Mouse (Mus musculus): ENCODE measurements at regions not wholly inside any gene's neighbourhood (a gene's known extent, or its start where the extent isn't known, plus 50 kb on each side); places are given as distances from the start of the nearest gene placed in this dataset.
A peak's percentile ranks its signal among the peaks of the same experiment; 100 is the strongest.

DNA sequence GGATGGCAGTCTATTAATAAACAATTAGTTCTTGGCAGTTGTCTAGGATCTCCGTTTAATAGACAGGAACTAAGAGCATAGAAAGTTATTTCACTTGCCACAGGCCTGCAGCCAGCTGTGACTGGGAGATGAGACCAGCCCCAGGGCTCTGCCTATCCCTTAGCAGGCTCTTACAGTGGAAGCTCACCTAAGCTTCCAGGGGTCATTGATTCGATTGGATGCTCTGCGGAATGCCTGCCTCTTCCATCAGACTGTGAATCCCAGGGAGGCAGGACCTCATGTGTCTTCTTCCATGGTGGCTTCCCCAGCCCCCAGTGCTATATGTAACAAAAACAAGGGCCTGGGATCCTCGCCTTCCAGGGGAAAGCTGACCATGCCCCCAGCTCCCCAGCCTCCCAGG lies 376.8 kb downstream of the Ptpru start:
- no peaks in the 10 kb centered on the region for H3K9me3 ChIP-seq (ENCODE audit: control insufficient read depth, low read length)
- 56% methylated on average over 4 of the region's 4 CpGs for WGBS
- H3K4me3 ChIP-seq (ENCODE audit: low read depth, low read length), result no peak overlapping the region
- H3K4me2 ChIP-seq (replicated peaks; ENCODE audit: low read depth), result no peak overlapping the region
- no peaks in the 10 kb centered on the region for H3K36me3 ChIP-seq (ENCODE audit: control insufficient read depth, insufficient read depth, low read length)
- H3K9ac ChIP-seq (ENCODE audit: low read length), result no peak overlapping the region
- DNase-seq (ENCODE audit: low spot score) (no peak), ATAC-seq (ENCODE audit: low FRiP score, low TSS enrichment) (no peak)
- no peak overlapping the region for H3K27ac ChIP-seq (replicated peaks)
- H3K4me1 ChIP-seq (replicated peaks; ENCODE audit: control insufficient read depth, insufficient read depth), result no peaks in the 10 kb centered on the region
- no peak for TF ChIP-seq CTCF (IDR thresholded peaks at IDR 0.05; ENCODE audit: low read depth)
- no peak for TF ChIP-seq EP300 (optimal IDR thresholded peaks at IDR 0.05)
- no peaks in the 10 kb centered on the region for H3K27me3 ChIP-seq (ENCODE audit: control insufficient read depth, insufficient read depth, low read length)

DNA sequence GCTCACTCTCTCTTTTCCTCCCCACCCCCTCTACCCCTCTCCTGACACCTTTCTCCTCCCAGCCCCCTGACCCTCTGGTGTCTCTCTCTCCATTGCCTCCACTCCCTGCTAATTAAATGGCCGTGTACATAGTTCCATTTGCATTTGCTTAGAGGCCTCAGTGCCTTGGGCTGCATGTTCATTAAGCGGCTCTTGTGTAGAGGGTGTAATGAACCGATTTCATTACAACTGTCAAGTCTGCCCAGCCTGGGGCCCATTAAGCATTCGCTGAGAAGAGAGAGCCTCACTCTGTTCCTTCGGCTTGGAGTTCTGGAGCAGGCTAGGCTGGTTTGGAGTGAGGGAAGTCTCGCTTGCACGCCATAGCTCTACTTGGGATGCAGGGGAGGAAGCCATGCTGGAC lies 376.4 kb downstream of the Ptpru start:
- H3K4me2 ChIP-seq (replicated peaks; ENCODE audit: low read depth), result no peak overlapping the region
- no peaks in the 10 kb centered on the region for H3K9me3 ChIP-seq (ENCODE audit: control insufficient read depth, low read length)
- no peaks in the 10 kb centered on the region for H3K36me3 ChIP-seq (ENCODE audit: control insufficient read depth, insufficient read depth, low read length)
- no peak for TF ChIP-seq EP300 (optimal IDR thresholded peaks at IDR 0.05)
- no peak for TF ChIP-seq CTCF (IDR thresholded peaks at IDR 0.05; ENCODE audit: low read depth)
- ATAC-seq (ENCODE audit: low FRiP score, low TSS enrichment), result no peak
- H3K27ac ChIP-seq (replicated peaks), result no peak overlapping the region
- no peaks in the 10 kb centered on the region for H3K4me1 ChIP-seq (replicated peaks; ENCODE audit: control insufficient read depth, insufficient read depth)
- no peaks in the 10 kb centered on the region for H3K27me3 ChIP-seq (ENCODE audit: control insufficient read depth, insufficient read depth, low read length)
- no peak overlapping the region for H3K9ac ChIP-seq (ENCODE audit: low read length)
- WGBS, result 79% methylated on average over 7 of the region's 7 CpGs
- H3K4me3 ChIP-seq (ENCODE audit: low read depth, low read length), result no peak overlapping the region
- no peak for DNase-seq (ENCODE audit: low spot score)

DNA sequence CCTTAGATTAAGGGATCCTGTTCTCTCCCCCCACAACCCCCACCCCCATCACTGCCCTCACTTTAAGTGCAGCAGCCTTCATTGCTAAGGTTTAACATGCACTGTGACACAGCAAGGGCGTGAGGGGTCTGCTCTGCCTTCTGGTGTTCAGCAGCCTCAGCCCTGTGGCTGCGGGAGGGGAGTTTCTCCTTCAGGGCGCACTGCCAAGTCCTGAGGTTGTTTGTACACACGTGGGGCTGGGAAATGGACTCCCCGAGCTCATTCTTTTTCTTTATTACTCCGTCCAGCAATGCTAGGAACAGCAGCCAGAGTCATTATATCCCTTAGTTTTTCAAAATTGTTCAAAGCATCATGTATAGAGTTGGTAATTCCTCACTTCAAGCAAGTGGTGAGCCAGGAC lies 363.1 kb downstream of the Ptpru start:
- Histone ChIP-seq H3K4me2 (replicated peaks; ENCODE audit: low read depth) (no peak overlapping the region), H3K9me3 (ENCODE audit: control insufficient read depth, low read length) (no peaks in the 10 kb centered on the region), H3K4me1 (replicated peaks; ENCODE audit: control insufficient read depth, insufficient read depth) (no peaks in the 10 kb centered on the region), H3K36me3 (ENCODE audit: control insufficient read depth, insufficient read depth, low read length) (no peaks in the 10 kb centered on the region), H3K27ac (replicated peaks) (no peak overlapping the region), H3K9ac (ENCODE audit: low read length) (no peak overlapping the region), H3K27me3 (ENCODE audit: control insufficient read depth, insufficient read depth, low read length) (no peaks in the 10 kb centered on the region), H3K4me3 (ENCODE audit: low read depth, low read length) (no peak overlapping the region)
- DNase-seq (ENCODE audit: low spot score), result no peak
- TF ChIP-seq CTCF (IDR thresholded peaks at IDR 0.05; ENCODE audit: low read depth) (no peak), EP300 (optimal IDR thresholded peaks at IDR 0.05) (no peak)
- WGBS, result 22% methylated on average over 6 of the region's 6 CpGs
- ATAC-seq (ENCODE audit: low FRiP score, low TSS enrichment), result no peak

DNA sequence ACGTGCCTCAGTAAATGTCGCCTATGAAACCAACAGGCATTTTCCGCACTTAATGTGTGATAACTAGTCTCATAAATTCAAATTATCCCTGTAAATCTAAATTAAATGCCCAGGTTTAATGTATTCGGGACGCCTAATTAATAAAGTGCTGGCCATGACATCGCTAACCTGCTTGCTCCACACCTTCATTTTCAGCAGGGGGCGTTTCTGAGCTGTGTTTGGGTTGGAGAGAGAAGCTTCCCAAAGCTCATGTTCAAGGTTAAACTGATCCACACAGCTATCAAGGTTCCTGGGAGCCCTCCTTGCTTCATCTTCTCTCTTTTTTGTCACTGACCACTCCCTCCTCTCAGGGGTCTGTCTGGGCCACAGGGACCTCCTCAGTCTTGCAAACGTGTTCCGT lies 359.2 kb downstream of the Ptpru start:
- whole genome bisulfite sequencing, result 67% methylated on average over 9 of the region's 9 CpGs
- DNase-seq (ENCODE audit: low spot score) (no peak), ATAC-seq (ENCODE audit: low FRiP score, low TSS enrichment) (no peak)
- no peaks in the 10 kb centered on the region for H3K4me1 ChIP-seq (replicated peaks; ENCODE audit: control insufficient read depth, insufficient read depth)
- H3K36me3 ChIP-seq (ENCODE audit: control insufficient read depth, insufficient read depth, low read length), result no peaks in the 10 kb centered on the region
- no peak overlapping the region for H3K4me3 ChIP-seq (ENCODE audit: low read depth, low read length)
- no peaks in the 10 kb centered on the region for H3K27me3 ChIP-seq (ENCODE audit: control insufficient read depth, insufficient read depth, low read length)
- H3K9ac ChIP-seq (ENCODE audit: low read length), result no peak overlapping the region
- H3K27ac ChIP-seq (replicated peaks), result no peak overlapping the region
- no peaks in the 10 kb centered on the region for H3K9me3 ChIP-seq (ENCODE audit: control insufficient read depth, low read length)
- H3K4me2 ChIP-seq (replicated peaks; ENCODE audit: low read depth), result no peak overlapping the region
- TF ChIP-seq EP300 (optimal IDR thresholded peaks at IDR 0.05) (no peak), CTCF (IDR thresholded peaks at IDR 0.05; ENCODE audit: low read depth) (peak; percentile 57)

DNA sequence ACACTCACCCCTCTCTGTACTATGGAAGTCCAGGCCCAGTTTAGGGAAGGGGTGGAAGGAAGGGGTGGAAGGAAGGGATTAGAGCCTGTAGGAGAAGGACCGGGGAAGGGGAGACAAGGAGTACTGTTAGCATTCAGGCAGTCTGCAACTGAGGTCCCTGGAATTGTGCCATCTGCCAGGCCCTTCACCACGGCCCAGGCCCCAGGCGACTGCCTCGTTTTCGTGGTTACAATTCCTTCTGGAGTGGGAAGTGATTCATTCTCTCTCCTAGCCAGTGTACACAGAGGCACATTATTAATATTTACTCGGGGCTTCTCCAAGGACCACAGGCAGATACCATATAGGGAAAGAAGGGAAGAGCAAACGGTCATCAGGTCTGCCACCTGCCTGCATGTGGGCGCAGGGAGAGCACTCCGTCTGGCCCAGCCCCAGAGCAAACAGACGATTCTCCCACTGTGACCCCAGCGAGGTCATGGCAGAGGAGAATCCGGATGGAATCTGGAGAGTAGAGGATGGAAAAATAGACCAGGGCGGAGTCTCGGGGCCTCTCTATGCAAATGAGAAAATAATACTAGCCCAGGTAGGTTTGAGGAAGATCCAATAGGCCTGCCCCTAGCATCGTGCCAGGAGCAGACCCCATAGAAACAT lies 354.0 kb downstream of the Ptpru start:
- Histone ChIP-seq H3K27me3 (ENCODE audit: control insufficient read depth, insufficient read depth, low read length) (no peaks in the 10 kb centered on the region), H3K36me3 (ENCODE audit: control insufficient read depth, insufficient read depth, low read length) (no peaks in the 10 kb centered on the region), H3K4me2 (replicated peaks; ENCODE audit: low read depth) (no peak overlapping the region), H3K4me3 (ENCODE audit: low read depth, low read length) (no peak overlapping the region), H3K9ac (ENCODE audit: low read length) (no peak overlapping the region), H3K4me1 (replicated peaks; ENCODE audit: control insufficient read depth, insufficient read depth) (0 out of 2 replicates have a peak, but pooled peaks cover 3% of the 10 kb centered on the region), H3K27ac (replicated peaks) (no peak overlapping the region), H3K9me3 (ENCODE audit: control insufficient read depth, low read length) (no peaks in the 10 kb centered on the region)
- no peak for DNase-seq (ENCODE audit: low spot score)
- no peak for TF ChIP-seq CTCF (IDR thresholded peaks at IDR 0.05; ENCODE audit: low read depth)
- TF ChIP-seq EP300 (optimal IDR thresholded peaks at IDR 0.05), result no peak
- 33% methylated on average over 15 of the region's 15 CpGs for WGBS
- 0 out of 2 replicates have a peak, but pooled peaks have one; percentile 14 for ATAC-seq (ENCODE audit: low FRiP score, low TSS enrichment)

DNA sequence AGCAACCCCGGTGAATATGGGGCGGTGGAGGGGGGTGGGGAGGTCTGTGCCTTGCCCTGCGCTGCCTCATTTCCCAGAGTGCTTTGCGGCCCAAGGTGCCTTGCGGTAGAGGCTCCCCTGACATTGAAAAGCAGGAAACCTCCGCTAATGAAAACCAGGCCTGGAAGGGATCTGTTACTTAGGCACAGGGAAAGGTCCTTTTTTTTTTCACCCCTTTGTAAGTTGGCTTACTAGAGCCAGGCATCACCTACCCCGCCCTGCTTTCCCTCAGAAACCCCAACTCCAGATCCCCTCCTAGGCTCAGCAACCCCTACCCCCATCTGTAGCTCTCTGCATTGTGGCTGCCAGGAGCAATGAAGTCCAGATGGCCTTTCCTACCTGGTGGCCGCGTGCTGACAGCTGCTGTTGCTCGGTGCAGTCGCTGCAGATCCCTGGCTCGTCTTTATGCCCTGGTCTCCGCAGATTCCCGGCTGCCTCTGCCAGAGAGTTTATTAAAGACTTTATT lies 353.4 kb downstream of the Ptpru start:
- H3K4me3 ChIP-seq (ENCODE audit: low read depth, low read length), result no peak overlapping the region
- WGBS, result 40% methylated on average over 13 of the region's 14 CpGs
- H3K4me2 ChIP-seq (replicated peaks; ENCODE audit: low read depth), result no peak overlapping the region
- H3K9ac ChIP-seq (ENCODE audit: low read length), result no peak overlapping the region
- H3K27me3 ChIP-seq (ENCODE audit: control insufficient read depth, insufficient read depth, low read length), result no peaks in the 10 kb centered on the region
- ATAC-seq (ENCODE audit: low FRiP score, low TSS enrichment) (no peak), DNase-seq (ENCODE audit: low spot score) (no peak)
- no peaks in the 10 kb centered on the region for H3K9me3 ChIP-seq (ENCODE audit: control insufficient read depth, low read length)
- H3K27ac ChIP-seq (replicated peaks), result no peak overlapping the region
- H3K4me1 ChIP-seq (replicated peaks; ENCODE audit: control insufficient read depth, insufficient read depth), result 0 out of 2 replicates have a peak, but pooled peaks cover 3% of the 10 kb centered on the region
- no peaks in the 10 kb centered on the region for H3K36me3 ChIP-seq (ENCODE audit: control insufficient read depth, insufficient read depth, low read length)
- no peak for TF ChIP-seq CTCF (IDR thresholded peaks at IDR 0.05; ENCODE audit: low read depth)
- TF ChIP-seq EP300 (optimal IDR thresholded peaks at IDR 0.05), result no peak
